Mouse (Mus musculus): ENCODE measurements at regions not wholly inside any gene's neighbourhood (a gene's known extent, or its start where the extent isn't known, plus 50 kb on each side); places are given as distances from the start of the nearest gene placed in this dataset.
"Not testable (repeated sequence)": the region's sequence is repeated elsewhere in the genome, so short reads cannot be mapped to it uniquely, and the experiment has no call there.

DNA sequence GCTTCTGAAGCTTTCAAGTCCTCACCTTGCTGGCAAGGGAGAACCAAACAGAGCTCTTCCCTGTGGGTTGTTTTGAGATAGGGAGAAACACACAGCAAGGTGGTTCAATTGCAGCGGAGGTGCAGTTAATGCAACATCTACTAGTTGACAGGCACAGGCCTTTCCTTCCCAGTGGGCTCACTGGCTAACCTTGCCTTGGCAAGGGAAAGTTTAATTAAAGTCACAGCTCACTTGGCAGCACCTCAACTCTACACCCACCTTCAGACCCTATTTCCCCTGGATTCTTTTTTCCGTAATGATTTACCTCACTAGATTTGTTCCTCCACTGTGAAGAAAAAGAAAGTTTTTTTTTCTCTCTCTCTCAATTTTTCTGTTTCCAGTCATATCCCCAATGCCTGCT is 314.5 kb downstream of the Tlr4 start:
- no peak for DNase-seq (ENCODE audit: low spot score in 2 of 2)

GRCm38 (mm10) chr4:67148521-67148920 is 321.1 kb downstream of the Tlr4 start:
- DNase-seq (ENCODE audit: low spot score in 2 of 2), result no peak

- DNase-seq (ENCODE audit: low spot score in 2 of 2), result no peak
Observed at GRCm38 (mm10) chr4:67162673-67163072, 335.3 kb downstream of the Tlr4 start.

GRCm38 (mm10) chr4:67167720-67168119 is 340.3 kb downstream of the Tlr4 start:
- DNase-seq (ENCODE audit: low spot score in 2 of 2), result no peak

- no peak for DNase-seq (ENCODE audit: low spot score in 2 of 2)
Observed at GRCm38 (mm10) chr4:67187725-67188510, 360.5 kb downstream of the Tlr4 start.

DNA sequence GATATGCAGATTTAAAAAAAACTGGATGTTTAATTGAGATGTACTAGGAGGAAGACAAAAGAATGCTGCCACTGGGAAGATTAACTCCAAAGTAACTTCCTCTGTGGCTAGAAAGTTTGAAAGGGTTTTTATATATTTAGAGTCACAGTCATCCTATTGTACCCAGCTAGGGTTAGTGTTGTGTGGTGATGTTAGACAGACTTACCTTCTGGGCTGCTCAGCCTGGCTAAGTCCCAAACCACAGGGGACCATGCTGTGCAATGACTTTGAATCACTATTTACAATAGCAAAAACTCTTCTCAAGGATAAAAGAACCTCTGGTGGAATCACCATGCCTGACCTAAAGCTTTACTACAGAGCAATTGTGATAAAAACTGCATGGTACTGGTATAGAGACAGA is 363.2 kb downstream of the Tlr4 start:
- no peak for DNase-seq (ENCODE audit: low spot score in 2 of 2)

GRCm38 (mm10) chr4:67194425-67194824 is 367.0 kb downstream of the Tlr4 start:
- no peak for DNase-seq (ENCODE audit: low spot score in 2 of 2)

- DNase-seq (ENCODE audit: low spot score in 2 of 2), result no peak
Observed at GRCm38 (mm10) chr4:67196907-67197306, 369.5 kb downstream of the Tlr4 start.

DNA sequence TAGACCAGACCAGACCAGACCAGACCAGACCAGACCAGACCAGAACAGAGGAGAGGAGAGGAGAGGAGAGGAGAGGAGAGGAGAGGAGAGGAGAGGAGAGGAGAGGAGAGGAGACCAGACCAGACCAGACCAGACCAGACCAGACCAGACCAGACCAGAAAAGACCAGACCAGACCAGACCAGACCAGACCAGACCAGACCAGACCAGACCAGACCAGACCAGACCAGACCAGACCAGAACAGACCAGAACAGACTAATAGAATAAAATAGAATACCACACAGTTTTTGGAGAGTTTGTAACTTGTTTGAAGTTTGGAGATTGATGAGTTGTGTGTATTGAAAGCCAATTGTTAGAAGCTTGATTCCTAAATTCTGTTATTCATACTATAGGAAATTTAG is 381.0 kb downstream of the Tlr4 start:
- peak; percentile 48 to 67 for DNase-seq (ENCODE audit: low spot score in 2 of 2)

- no peak for DNase-seq (ENCODE audit: low spot score in 2 of 2)
Observed at GRCm38 (mm10) chr4:67213363-67213762, 386.0 kb downstream of the Tlr4 start.

GRCm38 (mm10) chr4:67224533-67224932 is 397.1 kb downstream of the Tlr4 start:
- no peak for DNase-seq (ENCODE audit: low spot score in 2 of 2)

- DNase-seq (ENCODE audit: low spot score in 2 of 2), result no peak
Observed at GRCm38 (mm10) chr4:67229214-67229613, 401.8 kb downstream of the Tlr4 start.

GRCm38 (mm10) chr4:67273553-67273952 is 446.2 kb downstream of the Tlr4 start:
- DNase-seq (ENCODE audit: low spot score in 2 of 2), result no peak

- no peak for DNase-seq (ENCODE audit: low spot score in 2 of 2)
Observed at GRCm38 (mm10) chr4:67301020-67301419, 473.6 kb downstream of the Tlr4 start.

- no peak for DNase-seq (ENCODE audit: low spot score in 2 of 2)
Observed at GRCm38 (mm10) chr4:67301740-67302139, 474.4 kb downstream of the Tlr4 start.

DNA sequence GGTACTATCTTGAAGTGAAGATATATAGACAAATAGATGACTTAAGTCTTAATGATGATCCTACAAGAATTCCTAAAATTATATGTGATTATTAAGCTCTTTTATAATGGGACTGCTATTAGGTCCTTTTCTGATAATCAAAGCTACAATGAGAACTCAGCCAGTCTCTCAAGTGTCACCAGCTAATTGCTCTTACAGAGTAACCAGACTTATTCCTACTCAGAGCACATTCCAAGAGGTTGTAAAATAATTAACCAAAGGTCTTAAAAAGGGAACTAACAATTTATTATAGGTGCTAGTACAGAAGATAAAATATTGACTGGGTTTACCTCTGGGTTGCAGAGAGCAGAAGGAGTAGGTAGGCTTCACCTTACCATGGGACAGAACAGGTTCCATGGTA is 492.7 kb downstream of the Tlr4 start:
- DNase-seq (ENCODE audit: low spot score in 2 of 2), result not testable (repeated sequence)
